Mouse (Mus musculus) liver, embryonic 13.5 days (tissue): ENCODE measurements around the gene Marveld2. TPM values are rescaled to one million over a fixed set of nuclear protein-coding genes. Genes with fewer than 3 reads are reported as not detected.

Experiments used
- ATAC-seq: fragments of 200-750 bp; cut with Nextera tagmentation; 2 replicates; pipeline ENCODE4 v1.8.0; 2017; ENCODE audit warnings: low read depth, mild to moderate bottlenecking, moderate number of reproducible peaks, moderate library complexity
- DNase-seq: peaks from one replicate; pipeline ENCODE4 v3.0.0; 2022
- H3K27ac ChIP-seq: fragments of 300-500 bp; sonication (generic); 2 replicates; pipeline ENCODE4 v1.5.1; 2015; ENCODE audit warnings: moderate library complexity, mild to moderate bottlenecking, inconsistent platforms
- H3K27me3 ChIP-seq: fragments of 300-500 bp; sonication (generic); 2 replicates; pipeline ENCODE4 v1.6.1; 2015; ENCODE audit warnings: mild to moderate bottlenecking, inconsistent platforms
- H3K36me3 ChIP-seq: fragments of 300-500 bp; sonication (generic); 2 replicates; pipeline ENCODE4 v1.6.1; 2015; ENCODE audit warnings: mild to moderate bottlenecking, inconsistent platforms
- H3K4me1 ChIP-seq: fragments of 300-500 bp; sonication (generic); replicated peaks from 2 replicates; pipeline ENCODE4 v1.6.1; 2015; ENCODE audit warnings: inconsistent platforms
- H3K4me2 ChIP-seq: fragments of 300-500 bp; sonication (generic); 2 replicates; pipeline ENCODE4 v1.6.1; 2015; ENCODE audit warnings: inconsistent platforms, mild to moderate bottlenecking, moderate library complexity
- H3K4me3 ChIP-seq: fragments of 300-500 bp; sonication (generic); replicated peaks from 2 replicates; pipeline ENCODE4 v1.5.1; 2015; ENCODE audit warnings: mild to moderate bottlenecking, inconsistent platforms
- H3K9ac ChIP-seq: fragments of 300-500 bp; sonication (generic); 2 replicates; pipeline ENCODE4 v1.6.1; 2015; ENCODE audit warnings: mild to moderate bottlenecking, inconsistent platforms
- H3K9me3 ChIP-seq: fragments of 300-500 bp; sonication (generic); replicated peaks from 2 replicates; pipeline ENCODE4 v1.6.1; 2016; ENCODE audit warnings: inconsistent platforms
- WGBS: fragments of 180-500 bp; shearing (Covaris S2); methylation state at CpG from one replicate; pipeline ENCODE4 v1.1.7; 2015; ENCODE audit not compliant: insufficient replicate concordance; 5-methylcytosine and 5-hydroxymethylcytosine counted together
- polyA plus RNA-seq: library from polyadenylated mRNA; unstranded; fragments of >200 nt; fragmentation: Nextera tagmentation; extraction: Ambion mirVana; gene quantifications from 2 replicates; pipeline ENCODE4 v1.2.1, GENCODE M21; 2015

The Marveld2 gene
- polyA plus RNA-seq = 6.0 and 6.4 TPM in 2 replicates

DNA sequence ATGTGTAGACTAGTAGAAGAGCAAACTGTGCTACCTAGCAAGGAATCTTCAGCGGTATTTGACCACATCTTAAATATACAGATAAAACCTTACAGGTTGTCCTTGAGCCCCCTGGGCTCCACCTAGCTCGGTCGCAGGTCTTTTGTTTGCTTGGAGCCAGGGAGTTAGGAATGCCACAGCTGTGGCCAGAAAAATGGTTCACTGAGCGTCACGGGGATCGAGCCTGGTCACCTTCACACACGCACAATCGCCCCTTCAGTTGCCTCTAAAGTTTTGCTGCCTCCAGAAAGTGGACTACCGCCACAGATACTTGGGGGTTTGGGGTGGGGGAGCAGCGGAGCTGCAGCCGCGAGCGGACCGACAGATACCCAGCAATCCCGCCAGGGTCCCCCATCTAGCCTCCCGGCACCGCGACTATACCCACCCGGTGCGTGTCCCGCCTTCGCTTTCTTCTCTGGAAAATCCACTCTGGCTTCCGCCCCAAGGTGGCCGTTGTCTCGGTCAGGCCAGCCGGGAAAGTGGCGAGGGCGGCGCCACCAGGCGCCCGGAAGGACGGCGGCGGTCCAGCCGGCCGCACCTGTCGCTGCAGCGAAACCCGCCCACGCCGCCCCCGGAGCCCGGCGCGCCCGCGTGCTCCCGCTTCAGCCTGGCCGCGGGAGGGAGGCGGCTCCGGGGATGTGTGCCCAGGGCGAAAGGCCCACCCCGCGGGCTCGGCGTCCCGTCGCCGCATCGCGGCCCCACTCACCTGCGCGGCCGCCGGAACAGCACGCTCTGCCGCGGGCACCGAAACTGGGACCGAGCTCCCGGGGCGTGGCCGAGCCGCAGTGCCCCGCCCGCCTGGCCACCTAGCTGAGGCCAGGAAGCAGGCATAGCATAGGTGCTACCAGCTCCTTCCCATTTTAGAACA lies at the start of gene Marveld2:
Gene Marveld2 (minus strand): TSS at position 791 of the 907 bp plus-strand sequence.
- H3K36me3 ChIP-seq = peaks cover 36% of the 10 kb centered on the region
- no peaks in the 10 kb centered on the region for H3K9me3 ChIP-seq
- H3K9ac ChIP-seq = peak within 1 kb of the TSS; percentile 76
- peak within 1 kb of the TSS; percentile 94 for H3K4me2 ChIP-seq
- peak within 1 kb of the TSS; percentile 75 for H3K4me3 ChIP-seq
- DNase-seq = peak; percentile 26
- peaks cover 13% of the 10 kb centered on the region for H3K4me1 ChIP-seq
- 4% methylated on average over 73 of the region's 77 CpGs for WGBS
- peak; percentile 79 for ATAC-seq
- H3K27me3 ChIP-seq = peaks cover 10% of the 10 kb centered on the region
- H3K27ac ChIP-seq = no peak within 1 kb of the TSS; the same call in 1 of the 2 replicates

GRCm38 (mm10) chr13:100659864-100660456 lies 43.2 kb upstream of the Marveld2 start:
- peak; percentile 40 for DNase-seq
- H3K36me3 ChIP-seq = peaks cover 29% of the 10 kb centered on the region
- H3K27me3 ChIP-seq = no peaks in the 10 kb centered on the region
- no peak overlapping the region for H3K4me3 ChIP-seq
- no peaks in the 10 kb centered on the region for H3K9me3 ChIP-seq
- no peak overlapping the region for H3K4me2 ChIP-seq
- no peak overlapping the region for H3K27ac ChIP-seq
- 35% methylated on average over 4 of the region's 4 CpGs for WGBS
- 0 out of 2 replicates have a peak, but pooled peaks have one; percentile 22 for ATAC-seq
- H3K9ac ChIP-seq = no peak overlapping the region
- H3K4me1 ChIP-seq = peaks cover 4% of the 10 kb centered on the region; the same call in 1 of the 2 replicates

DNA sequence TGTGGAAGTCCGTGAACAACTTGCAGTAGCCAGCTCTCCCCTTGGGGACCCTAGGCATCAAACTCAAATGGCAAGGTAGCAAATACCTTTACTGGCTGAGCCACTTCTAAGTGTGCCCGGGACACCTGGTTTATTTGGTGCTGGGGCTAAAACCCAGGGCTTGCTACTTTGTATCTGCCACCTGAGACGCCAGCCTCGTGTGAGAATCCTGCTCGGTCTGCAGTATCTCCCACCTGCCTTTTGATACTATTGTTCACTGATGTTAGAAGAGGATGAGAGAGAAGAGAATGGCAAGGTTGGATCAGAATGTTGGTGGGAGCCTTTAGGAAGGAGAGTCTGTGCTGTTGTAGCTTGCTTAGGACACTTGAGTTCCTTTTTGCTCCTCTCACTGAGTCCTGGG lies 41.3 kb upstream of the Marveld2 start:
- H3K9me3 ChIP-seq = no peaks in the 10 kb centered on the region
- H3K36me3 ChIP-seq = peaks cover 36% of the 10 kb centered on the region
- no peak overlapping the region for H3K4me3 ChIP-seq
- 89% methylated on average over 5 of the region's 5 CpGs for WGBS
- no peak overlapping the region for H3K9ac ChIP-seq
- H3K27me3 ChIP-seq = no peaks in the 10 kb centered on the region
- DNase-seq = no peak
- H3K4me2 ChIP-seq = no peak overlapping the region
- no peak overlapping the region for H3K27ac ChIP-seq
- peaks cover 12% of the 10 kb centered on the region for H3K4me1 ChIP-seq
- no peak for ATAC-seq

DNA sequence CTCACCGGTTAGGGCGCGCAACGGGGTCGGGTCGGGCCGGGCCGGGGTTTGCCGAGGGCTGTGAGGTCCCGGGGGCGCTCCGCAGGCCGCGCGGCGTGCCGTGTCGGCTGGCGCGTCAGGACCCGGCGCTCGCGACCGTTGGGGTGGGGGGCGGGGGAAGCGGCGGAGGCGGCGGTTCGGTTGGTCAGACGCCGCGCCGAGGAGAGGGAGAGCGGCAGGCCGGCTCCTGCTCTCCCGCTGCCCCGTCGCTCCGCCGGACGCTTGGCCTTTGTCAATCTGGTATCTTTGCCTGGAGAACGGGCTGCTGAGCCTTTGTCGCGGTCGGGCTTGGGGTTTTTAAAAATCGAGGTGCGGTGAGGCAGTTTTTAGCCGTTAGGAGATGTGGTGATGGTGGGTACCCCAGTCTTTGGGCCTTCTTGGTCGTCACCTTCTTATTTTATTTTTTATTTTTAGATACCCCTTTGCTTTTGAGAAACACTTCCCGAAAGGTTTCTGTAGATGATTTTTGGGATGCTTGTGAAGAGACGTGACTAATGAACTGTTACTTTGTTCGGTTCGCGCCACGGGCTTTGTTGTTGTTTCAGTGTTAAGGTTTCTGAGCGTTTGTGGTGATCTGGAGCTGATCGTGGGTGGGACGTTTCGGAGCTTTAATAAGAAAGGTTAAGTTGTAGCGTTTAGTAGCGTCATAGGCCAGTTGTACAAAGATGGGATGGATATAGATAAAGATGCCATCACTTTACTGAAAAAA lies 34.8 kb upstream of the Marveld2 start, which contains the start of gene Taf9:
Gene Taf9 (plus strand): TSS at position 141 of the 748 bp plus-strand sequence.
- Histone ChIP-seq H3K9me3 (no peaks in the 10 kb centered on the region), H3K4me3 (peak within 1 kb of the TSS; percentile 93), H3K4me2 (peak within 1 kb of the TSS; percentile 85), H3K4me1 (peaks cover 20% of the 10 kb centered on the region), H3K27ac (peak within 1 kb of the TSS; percentile 87), H3K36me3 (peaks cover 34% of the 10 kb centered on the region), H3K9ac (peak within 1 kb of the TSS; percentile 89), H3K27me3 (no peaks in the 10 kb centered on the region)
- ATAC-seq (peak; percentile 59), DNase-seq (no peak)
- under 1% methylated on average over 62 of the region's 63 CpGs for WGBS

GRCm38 (mm10) chr13:100650550-100651438 lies 34.0 kb upstream of the Marveld2 start, which contains the start of the genes Ak6 and Rad17:
TSS of gene Ak6 (plus strand) at chr13:100650979.
TSS of gene Rad17 (minus strand) at chr13:100651051.
- peaks cover 36% of the 10 kb centered on the region for H3K36me3 ChIP-seq
- DNase-seq (peak; percentile 91), ATAC-seq (peak; percentile 96)
- peak within 1 kb of the TSS; percentile 85 for H3K4me2 ChIP-seq
- H3K4me1 ChIP-seq = peaks cover 20% of the 10 kb centered on the region
- WGBS = under 1% methylated on average over 71 of the region's 73 CpGs
- peak within 1 kb of the TSS; percentile 89 for H3K9ac ChIP-seq
- H3K4me3 ChIP-seq = peak within 1 kb of the TSS; percentile 93
- no peaks in the 10 kb centered on the region for H3K27me3 ChIP-seq
- no peaks in the 10 kb centered on the region for H3K9me3 ChIP-seq
- peak within 1 kb of the TSS; percentile 87 for H3K27ac ChIP-seq

- H3K9me3 ChIP-seq = no peaks in the 10 kb centered on the region
- no peak overlapping the region for H3K4me2 ChIP-seq
- H3K4me3 ChIP-seq = no peak overlapping the region
- 88% methylated on average over 8 of the region's 8 CpGs for WGBS
- peaks cover 45% of the 10 kb centered on the region for H3K36me3 ChIP-seq
- no peak for ATAC-seq
- no peak overlapping the region for H3K27ac ChIP-seq
- no peaks in the 10 kb centered on the region for H3K27me3 ChIP-seq
- DNase-seq = no peak
- H3K9ac ChIP-seq = no peak overlapping the region
- peaks cover 11% of the 10 kb centered on the region for H3K4me1 ChIP-seq
These were observed 31.5 kb upstream of the Marveld2 start for GRCm38 (mm10) chr13:100648223-100648622.

DNA sequence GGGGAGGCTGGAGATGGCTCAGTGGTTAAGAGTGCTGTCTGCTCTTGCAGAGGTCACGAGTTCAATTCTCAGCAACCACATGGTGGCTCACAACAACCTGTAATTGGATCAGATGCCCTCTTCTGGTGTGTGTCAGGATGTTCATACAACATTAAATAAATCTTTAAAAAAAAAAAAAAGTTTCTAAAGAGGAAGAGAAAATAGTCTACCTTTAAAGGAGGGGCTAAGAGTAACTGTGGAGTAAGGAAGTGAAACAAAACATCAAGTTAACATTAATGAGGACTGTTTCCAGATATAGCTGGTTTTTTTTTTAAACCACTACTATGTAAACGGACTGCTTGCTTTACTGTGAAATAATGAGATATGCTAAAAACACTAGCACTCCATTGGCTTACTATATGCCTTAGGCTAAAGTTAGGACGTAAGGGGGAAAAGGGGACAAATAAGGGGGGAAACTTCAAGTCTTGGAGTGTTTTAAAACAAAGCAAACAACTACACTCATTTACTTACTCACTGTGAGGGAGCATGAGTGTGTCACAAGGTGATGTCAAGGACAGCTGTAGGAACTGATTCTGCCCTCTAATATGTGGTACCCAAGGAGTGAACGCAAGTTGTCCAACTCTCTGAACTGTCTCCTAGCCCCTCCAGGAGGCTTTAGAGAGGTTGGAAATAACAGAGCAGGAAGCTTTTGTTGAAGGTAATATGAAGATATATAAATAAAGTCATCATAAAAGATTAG lies 25.9 kb upstream of the Marveld2 start:
- Histone ChIP-seq H3K27me3 (no peaks in the 10 kb centered on the region), H3K27ac (no peak overlapping the region), H3K4me3 (no peak overlapping the region), H3K9me3 (no peaks in the 10 kb centered on the region), H3K36me3 (peaks cover 86% of the 10 kb centered on the region), H3K4me1 (no peaks in the 10 kb centered on the region), H3K4me2 (no peak overlapping the region), H3K9ac (no peak overlapping the region)
- 79% methylated on average over 4 of the region's 4 CpGs for WGBS
- ATAC-seq (no peak), DNase-seq (no peak)

- Histone ChIP-seq H3K36me3 (peaks cover 71% of the 10 kb centered on the region), H3K4me2 (no peak overlapping the region), H3K27ac (no peak overlapping the region), H3K9me3 (no peaks in the 10 kb centered on the region), H3K4me3 (no peak overlapping the region), H3K4me1 (peaks cover 3% of the 10 kb centered on the region; the same call in 1 of the 2 replicates), H3K27me3 (no peaks in the 10 kb centered on the region), H3K9ac (no peak overlapping the region)
- ATAC-seq = no peak
- 42% methylated on average over 3 of the region's 3 CpGs for WGBS
- DNase-seq = no peak
These were observed 17.4 kb upstream of the Marveld2 start for GRCm38 (mm10) chr13:100634106-100634691.

GRCm38 (mm10) chr13:100622241-100622640 lies 5.5 kb upstream of the Marveld2 start:
- H3K9me3 ChIP-seq = no peaks in the 10 kb centered on the region
- no peaks in the 10 kb centered on the region for H3K27me3 ChIP-seq
- ATAC-seq (no peak), DNase-seq (no peak)
- 82% methylated on average over 4 of the region's 4 CpGs for WGBS
- peaks cover 71% of the 10 kb centered on the region for H3K36me3 ChIP-seq
- no peak overlapping the region for H3K27ac ChIP-seq
- no peak overlapping the region for H3K4me2 ChIP-seq
- no peak overlapping the region for H3K4me3 ChIP-seq
- H3K9ac ChIP-seq = no peak overlapping the region
- peaks cover 4% of the 10 kb centered on the region for H3K4me1 ChIP-seq
